Mouse (Mus musculus): ENCODE measurements at regions not wholly inside any gene's neighbourhood (a gene's known extent, or its start where the extent isn't known, plus 50 kb on each side); places are given as distances from the start of the nearest gene placed in this dataset.

- TF ChIP-seq POLR2A (IDR thresholded peaks at IDR 0.05; ENCODE audit: low read depth, low read length) (no peak), CTCF (conservative IDR thresholded peaks at IDR 0.05; ENCODE audit: insufficient read depth, insufficient read length, low read depth, low read length) (no peak)
Measured at GRCm38 (mm10) chr7:83037100-83037499, 170.0 kb downstream of the Mex3b start.
